Comparison of ENCODE assay signal across 9 mouse cellular contexts in genomic region chr2:35679812-35680672, GRCm38 (mm10).
A peak's percentile ranks its signal among the peaks of the same experiment; 100 is the strongest.
DNase-seq lines count a peak whose midpoint lies in the region; ATAC-seq lines count a peak whose summit lies in the region.
"Had no signal": no experiment of that assay in that cellular context is flagged by ENCODE, and none has a peak within 500 bp of the region (broad histone marks: within the 10 kb centered on the region; RNA-seq: fewer than 3 reads in every experiment).

No protein-coding gene starts in this region.

- H3K27ac ChIP-seq in forebrain, embryonic 12.5 days: peak overlapping the region; percentile 66
- H3K27ac ChIP-seq in forebrain, embryonic 16.5 days (ENCODE audit: low read length): no peak overlapping the region
- H3K27ac ChIP-seq in heart, embryonic 10.5 days: peak overlapping the region; percentile 81
- H3K27ac ChIP-seq in macrophage: peak overlapping the region; percentile 46

- H3K4me2 ChIP-seq in forebrain, embryonic 12.5 days: no peak overlapping the region
- H3K4me2 ChIP-seq in forebrain, embryonic 16.5 days (ENCODE audit: low read length): no peak overlapping the region

- peaks cover 95% of the 10 kb centered on the region for H3K4me1 ChIP-seq in forebrain, embryonic 12.5 days
- H3K4me1 ChIP-seq in forebrain, embryonic 16.5 days (replicated peaks; ENCODE audit: control insufficient read depth, insufficient read depth, low read length): peaks cover 77% of the 10 kb centered on the region
- peaks cover 100% of the 10 kb centered on the region for H3K4me1 ChIP-seq in heart, embryonic 10.5 days

- H3K79me2 ChIP-seq in macrophage (ENCODE audit: inconsistent target): no peaks in the 10 kb centered on the region

- no peak for ATAC-seq in forebrain, embryonic 12.5 days (ENCODE audit: low FRiP score)
- no peak for ATAC-seq in forebrain, embryonic 16.5 days

- no peak overlapping the region for H3K9ac ChIP-seq in forebrain, embryonic 12.5 days
- H3K9ac ChIP-seq in forebrain, embryonic 16.5 days (replicated peaks; ENCODE audit: low read depth, low read length): no peak overlapping the region

- 22% methylated on average over 10 of the region's 10 CpGs for WGBS in forebrain, embryonic 12.5 days
- WGBS in forebrain, embryonic 16.5 days: 29% methylated on average over 10 of the region's 10 CpGs
- WGBS in heart, embryonic 10.5 days: 32% methylated on average over 10 of the region's 10 CpGs
- WGBS in macrophage (ENCODE audit: missing documents): 33% methylated on average over 10 of the region's 10 CpGs

- H3K4me3 ChIP-seq in forebrain, embryonic 12.5 days (replicated peaks): no peak overlapping the region
- no peak overlapping the region for H3K4me3 ChIP-seq in forebrain, embryonic 16.5 days (replicated peaks; ENCODE audit: low read length)
- H3K4me3 ChIP-seq in heart, embryonic 10.5 days: no peak overlapping the region
- no peak overlapping the region for H3K4me3 ChIP-seq in macrophage (ENCODE audit: inconsistent target)

- no peaks in the 10 kb centered on the region for H3K36me3 ChIP-seq in forebrain, embryonic 12.5 days (replicated peaks)
- no peaks in the 10 kb centered on the region for H3K36me3 ChIP-seq in forebrain, embryonic 16.5 days (ENCODE audit: control insufficient read depth, insufficient read depth)
- no peaks in the 10 kb centered on the region; the same call in 1 of the 2 replicates for H3K36me3 ChIP-seq in heart, embryonic 10.5 days
- no peaks in the 10 kb centered on the region for H3K36me3 ChIP-seq in macrophage (ENCODE audit: inconsistent target)

- no peaks in the 10 kb centered on the region for H3K27me3 ChIP-seq in forebrain, embryonic 12.5 days
- no peaks in the 10 kb centered on the region for H3K27me3 ChIP-seq in forebrain, embryonic 16.5 days (replicated peaks; ENCODE audit: control insufficient read depth, insufficient read depth, low read length)
- H3K27me3 ChIP-seq in heart, embryonic 10.5 days (ENCODE audit: insufficient read depth, poor library complexity, severe bottlenecking): no peaks in the 10 kb centered on the region
- H3K27me3 ChIP-seq: CH12.LX had no signal

- H3K9me3 ChIP-seq in forebrain, embryonic 12.5 days: no peaks in the 10 kb centered on the region
- no peaks in the 10 kb centered on the region for H3K9me3 ChIP-seq in forebrain, embryonic 16.5 days (ENCODE audit: control insufficient read depth, low read length)
- no peaks in the 10 kb centered on the region for H3K9me3 ChIP-seq in heart, embryonic 10.5 days

- DNase-seq in adrenal gland, adult 8-10 months: peak; percentile 88
- no peak for DNase-seq in heart, embryonic 10.5 days (ENCODE audit: low spot score)
- DNase-seq in kidney, postnatal 10 days: peak; percentile 59
- no peak for DNase-seq in left cerebral cortex, adult 11 months (ENCODE audit: low spot score)
- no peak for DNase-seq in frontal cortex, postnatal 10 days (ENCODE audit: low spot score in 2 of 2)

Comparison
In these comparisons a context has a peak if more than half of its experiments do, and no peak if none do; other contexts are left out.
1. DNase-seq: peak in adrenal gland, adult 8-10 months (single experiment) and kidney, postnatal 10 days (single experiment); none in heart, embryonic 10.5 days (single experiment), left cerebral cortex, adult 11 months (single experiment) and frontal cortex, postnatal 10 days (0 of 2).